In genomic region chr1:193368055-193368454, GRCm38 (mm10) we compare ENCODE assay signal across 9 mouse cellular contexts. TPM values are rescaled to one million over a fixed set of nuclear protein-coding genes. Genes with fewer than 3 reads are reported as not detected.
DNase-seq lines count a peak whose midpoint lies in the region; TF ChIP-seq lines count a peak whose summit lies in the region.
"Had no signal": no experiment of that assay in that cellular context is flagged by ENCODE, and none has a peak within 500 bp of the region (broad histone marks: within the 10 kb centered on the region; RNA-seq: fewer than 3 reads in every experiment).

No protein-coding gene starts in this region.

- intact Hi-C loops in heart, postnatal 25 days (cut with DNase I), result loop anchor here (5.0 kb wide), 1 partner anchor 41 kb away; no protein-coding TSS in a partner anchor

- H3K27ac ChIP-seq in layer of hippocampus, adult 2 months, result no peak overlapping the region
- H3K27ac ChIP-seq: macrophage had no signal

- H3K4me3 ChIP-seq in layer of hippocampus, adult 2 months, result peak overlapping the region; percentile 34

- peak; percentile 91 for DNase-seq in heart, adult 11 months
- DNase-seq in heart, postnatal 25 days (ENCODE audit: low spot score), result no peak
- peak; percentile 52 to 57 for DNase-seq in frontal cortex, postnatal 25 days (ENCODE audit: low spot score in 2 of 2)
- DNase-seq in layer of hippocampus, adult 2 months (ENCODE audit: low spot score in 2 of 2), result peak; percentile 66 to 81
- DNase-seq in lung, postnatal 25 days (ENCODE audit: low spot score), result peak; percentile 45
- peak; percentile 69 for DNase-seq in right cerebral cortex, postnatal 4 days
- DNase-seq in spleen, postnatal 4 days (ENCODE audit: low spot score in 2 of 2), result no peak
- no peak for DNase-seq in c-Kit-positive CD71-positive TER-119-positive erythroid progenitor cells, embryonic 14.5 days (ENCODE audit: low spot score)

- TF ChIP-seq CTCF in layer of hippocampus, adult 2 months (conservative IDR thresholded peaks at IDR 0.05), result peak; percentile 27; the same call in 1 of the 2 replicates

RNA-seq across cellular contexts. Expression of gene Camk1g, which starts 2.0 kb away (rescaled TPM):
- total RNA-seq in heart, postnatal 25 days (2021), result under 1 TPM; 0.39 to 0.62 TPM
- total RNA-seq in layer of hippocampus, adult 2 months (2021), result 10 to 100 TPM; 23.6 to 24.4 TPM

Comparison
In these comparisons a context has a peak if more than half of its experiments do, and no peak if none do; other contexts are left out.
1. DNase-seq: peak in heart, adult 11 months (single experiment), frontal cortex, postnatal 25 days (2 of 2), layer of hippocampus, adult 2 months (2 of 2), lung, postnatal 25 days (single experiment) and right cerebral cortex, postnatal 4 days (single experiment); none in heart, postnatal 25 days (single experiment), spleen, postnatal 4 days (0 of 2) and c-Kit-positive CD71-positive TER-119-positive erythroid progenitor cells, embryonic 14.5 days (single experiment).
2. RNA of gene Camk1g, which starts 2.0 kb away (total RNA-seq): 23.6 to 24.4 TPM in layer of hippocampus, adult 2 months; 0.39 to 0.62 TPM in heart, postnatal 25 days; every median in the first group is over 10 times any median in the second.